Mouse (Mus musculus) B cell, adult 62 days (primary cell): ENCODE measurements around the gene Zfp82. TPM values are rescaled to one million over a fixed set of nuclear protein-coding genes. Genes with fewer than 3 reads are reported as not detected.

Experiments
- total RNA-seq: library from RNA; stranded (reverse); gene quantifications from 4 replicates; pipeline ENCODE4 v1.2.4, GENCODE M21; 2023

Zfp82 gene
- total RNA-seq: 2.3 to 4.9 TPM (median 4.0 TPM) in 4 replicates

GRCm38 (mm10) chr7:30072146-30073028 lies at the start of gene Zfp82:
TSS of gene Zfp82 (minus strand) at chr7:30072900.

DNA sequence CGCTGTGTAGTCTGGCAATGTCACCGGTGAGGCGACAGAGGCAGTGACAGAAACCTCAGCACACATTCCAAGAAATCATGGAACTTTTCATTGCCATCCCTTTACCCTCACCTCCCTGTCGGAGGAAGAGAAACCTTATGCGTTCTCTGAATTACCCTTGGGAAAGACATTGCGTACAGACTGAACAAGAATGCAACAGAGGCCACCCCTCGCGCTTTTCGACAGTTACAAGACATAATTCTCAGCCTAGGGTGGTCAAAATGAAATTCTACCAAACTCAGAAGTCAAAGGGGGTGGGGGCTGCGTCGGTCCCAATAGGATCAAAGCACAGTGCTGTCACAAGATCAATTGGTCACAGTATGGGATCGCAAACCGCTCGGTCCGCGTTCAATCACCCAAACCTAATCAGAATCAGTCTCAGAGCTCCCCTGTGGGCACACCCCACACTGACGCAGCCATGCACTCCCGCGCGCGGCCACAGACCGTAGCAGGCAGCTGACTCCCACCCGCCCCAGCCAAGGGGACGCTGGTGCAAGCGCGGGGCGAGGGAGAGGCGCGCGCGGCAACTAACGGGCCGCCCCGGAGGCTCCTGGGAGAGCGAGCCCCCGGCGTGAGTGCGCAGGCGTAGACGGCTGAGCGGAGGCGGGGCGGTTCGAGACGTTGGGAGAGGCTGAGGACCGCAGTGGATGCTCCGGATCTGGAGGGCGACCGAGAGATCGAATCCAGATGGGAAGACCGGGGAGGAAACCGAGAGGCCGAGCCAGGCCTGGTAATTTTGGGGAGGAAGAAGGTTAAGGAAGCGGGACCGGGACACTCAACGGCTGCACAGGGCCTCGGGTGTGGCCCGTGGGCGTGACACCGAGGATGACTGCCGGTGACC lies 48.8 kb upstream of the Zfp82 start, which contains the start of gene Zfp382:
Zfp382 (plus strand) TSS at position 635 of the 880 bp plus-strand sequence.

GRCm38 (mm10) chr7:30094646-30095429 lies 22.1 kb upstream of the Zfp82 start, which contains the start of gene Zfp260:
TSS of gene Zfp260 (plus strand) at chr7:30094777.

GRCm38 (mm10) chr7:30090092-30090969 lies 17.6 kb upstream of the Zfp82 start, which contains the start of the genes Gm26920 and Zfp566:
TSS of gene Gm26920 (minus strand) at chr7:30090410.
TSS of gene Zfp566 (minus strand) at chr7:30090527.

DNA sequence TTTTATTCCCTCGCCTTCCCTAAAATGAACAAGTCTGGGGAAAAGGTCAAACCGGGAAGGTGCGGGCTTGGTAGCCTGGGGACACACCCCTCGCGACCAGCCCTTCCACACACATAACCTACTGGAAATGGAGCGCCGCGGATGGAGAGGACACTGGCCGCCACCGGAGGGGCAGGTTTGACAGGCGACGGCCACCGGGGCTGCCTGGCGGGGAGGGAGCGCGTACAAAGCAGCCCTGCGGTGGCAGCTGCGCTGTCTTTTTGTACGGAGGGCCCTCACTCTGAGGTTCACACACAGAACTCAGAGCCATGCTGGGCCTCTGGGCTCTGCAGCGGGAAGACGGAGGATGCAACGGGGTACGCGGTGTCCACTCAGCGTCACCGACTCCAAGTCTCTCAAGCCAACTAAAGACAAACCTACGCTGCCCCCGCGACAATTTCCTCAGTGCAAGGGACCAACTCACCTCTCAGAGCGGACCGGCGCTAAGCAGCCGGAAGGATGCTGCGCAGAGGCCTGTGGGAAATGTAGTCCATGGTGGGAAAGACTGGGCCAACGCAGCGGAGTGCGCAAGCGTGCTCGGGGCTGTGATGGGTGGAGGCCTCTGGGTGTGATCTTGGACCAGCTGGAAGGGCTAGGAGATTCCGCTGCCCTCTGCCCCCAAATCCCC lies 21.7 kb downstream of the Zfp82 start, which contains the start of gene Zfp14:
Zfp14 (minus strand) TSS at position 499 of the 667 bp plus-strand sequence.

Other genes with a start within 250 kb of the Zfp82 start
- 3.8 to 4.8 TPM (median 4.7 TPM) in 4 replicates for gene Zfp940, start 219.2 kb downstream of the Zfp82 start, total RNA-seq
- 11.6 to 16.9 TPM (median 15.0 TPM) in 4 replicates for gene Zfp420, start 212.9 kb downstream of the Zfp82 start, total RNA-seq
- 7.7 to 11.1 TPM (median 10.1 TPM) in 4 replicates for gene Zfp27, start 166.3 kb downstream of the Zfp82 start, total RNA-seq
- gene Zfp383, start 164.7 kb downstream of the Zfp82 start, total RNA-seq: 2.9 to 5.3 TPM (median 4.5 TPM) in 4 replicates
- gene Zfp74, start 118.8 kb downstream of the Zfp82 start, total RNA-seq: 8.1 to 11.9 TPM (median 10.2 TPM) in 4 replicates
- 21.7 to 29.4 TPM (median 24.5 TPM) in 4 replicates for gene Zfp568, start 88.9 kb downstream of the Zfp82 start, total RNA-seq
- 2.8 to 4.2 TPM (median 2.9 TPM) in 4 replicates for gene Zfp14, start 21.5 kb downstream of the Zfp82 start, total RNA-seq
- gene Gm26920, start 17.5 kb upstream of the Zfp82 start, total RNA-seq: 1.4 TPM in 1 of 4 replicates, not detected in the others
- gene Zfp566, start 17.6 kb upstream of the Zfp82 start, total RNA-seq: 3.4 to 7.1 TPM (median 5.3 TPM) in 4 replicates
- gene Zfp260, start 21.9 kb upstream of the Zfp82 start, total RNA-seq: 21.4 to 32.3 TPM (median 22.1 TPM) in 4 replicates
- 11.9 to 15.5 TPM (median 15.2 TPM) in 4 replicates for gene Zfp382, start 49.0 kb upstream of the Zfp82 start, total RNA-seq
- 43.1 to 54.7 TPM (median 48.2 TPM) in 4 replicates for gene Zfp146, start 96.8 kb upstream of the Zfp82 start, total RNA-seq
- not detected in 4 replicates for gene Cox7a1, start 111.2 kb upstream of the Zfp82 start, total RNA-seq
- gene Capns1, start 125.9 kb upstream of the Zfp82 start, total RNA-seq: 170 to 185 TPM (median 179 TPM) in 4 replicates
- 34.3 to 44.9 TPM (median 41.8 TPM) in 4 replicates for gene Polr2i, start 159.0 kb upstream of the Zfp82 start, total RNA-seq
- gene Tbcb, start 159.4 kb upstream of the Zfp82 start, total RNA-seq: 30.0 to 41.9 TPM (median 35.3 TPM) in 4 replicates
- not detected in 4 replicates for gene Ovol3, start 162.8 kb upstream of the Zfp82 start, total RNA-seq
- gene Thap8, start 207.2 kb upstream of the Zfp82 start, total RNA-seq: 1.2 to 2.7 TPM (median 1.7 TPM) in 4 replicates
- 6.4 to 9.9 TPM (median 8.2 TPM) in 4 replicates for gene Wdr62, start 207.5 kb upstream of the Zfp82 start, total RNA-seq
- gene Clip3, start 218.8 kb upstream of the Zfp82 start, total RNA-seq: 1.2 TPM in 1 of 4 replicates, not detected in the others
- gene Alkbh6, start 235.8 kb upstream of the Zfp82 start, total RNA-seq: 67.8 to 84.6 TPM (median 78.6 TPM) in 4 replicates
- 3.5 to 6.6 TPM (median 5.7 TPM) in 4 replicates for gene Syne4, start 241.9 kb upstream of the Zfp82 start, total RNA-seq
- gene E130208F15Rik, start 248.8 kb upstream of the Zfp82 start, total RNA-seq: 4.5 to 5.6 TPM (median 5.1 TPM) in 4 replicates